Mouse (Mus musculus): ENCODE measurements around the gene Klhl18. TPM values are rescaled to one million over a fixed set of nuclear protein-coding genes. Genes with fewer than 3 reads are reported as not detected.

Gene Klhl18
- polyA plus RNA-seq, 1 experiment from 2014 or later, result 4.5 TPM

DNA sequence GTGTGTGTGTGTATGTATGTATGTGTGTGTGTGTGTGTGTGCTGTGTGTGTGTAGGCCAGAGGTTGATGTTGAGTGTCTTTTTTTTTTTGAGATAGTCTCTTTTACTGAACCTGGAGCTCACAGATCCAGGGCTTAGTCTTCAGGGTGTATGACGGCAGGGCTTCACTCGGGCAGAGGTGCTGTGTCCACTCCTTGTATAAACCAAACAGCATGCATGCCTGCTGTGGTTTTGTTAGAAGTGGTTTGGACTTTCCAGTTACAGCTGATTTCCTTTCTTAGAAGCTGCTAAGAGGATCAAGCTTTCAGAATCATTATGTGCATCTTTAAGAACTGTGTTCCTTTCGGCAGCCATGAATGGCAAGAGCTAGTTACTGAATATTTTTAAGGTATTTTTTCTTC lies 18.6 kb downstream of the Klhl18 start:
- H3K36me3 ChIP-seq (ENCODE audit: insufficient read depth, low read length), result no peaks in the 10 kb centered on the region
- no peaks in the 10 kb centered on the region for H3K27me3 ChIP-seq (replicated peaks; ENCODE audit: insufficient read depth, low read length)
- H3K4me2 ChIP-seq (replicated peaks; ENCODE audit: low read depth, low read length), result no peak overlapping the region
- no peak for DNase-seq (ENCODE audit: low spot score)
- H3K27ac ChIP-seq (ENCODE audit: low read length), result no peak overlapping the region
- 85% methylated on average over 3 of the region's 3 CpGs for WGBS
- no peak for ATAC-seq
- no peak overlapping the region for H3K9ac ChIP-seq (replicated peaks; ENCODE audit: low read depth)
- no peaks in the 10 kb centered on the region for H3K4me1 ChIP-seq (ENCODE audit: insufficient read depth, low read depth, low read length)
- H3K9me3 ChIP-seq (ENCODE audit: low read length), result no peaks in the 10 kb centered on the region
- H3K4me3 ChIP-seq (ENCODE audit: low read depth, low read length), result no peak overlapping the region
- TF ChIP-seq CTCF (IDR thresholded peaks at IDR 0.05) (no peak), EP300 (IDR thresholded peaks at IDR 0.05) (no peak)

- H3K27me3 ChIP-seq (replicated peaks; ENCODE audit: insufficient read depth, low read length), result no peaks in the 10 kb centered on the region
- no peak for ATAC-seq
- H3K4me1 ChIP-seq (ENCODE audit: insufficient read depth, low read depth, low read length), result no peaks in the 10 kb centered on the region
- no peaks in the 10 kb centered on the region for H3K9me3 ChIP-seq (ENCODE audit: low read length)
- H3K27ac ChIP-seq (ENCODE audit: low read length), result no peak overlapping the region
- H3K4me3 ChIP-seq (ENCODE audit: low read depth, low read length), result no peak overlapping the region
- H3K4me2 ChIP-seq (replicated peaks; ENCODE audit: low read depth, low read length), result no peak overlapping the region
- WGBS, result 67% methylated on average over 3 of the region's 3 CpGs
- H3K36me3 ChIP-seq (ENCODE audit: insufficient read depth, low read length), result no peaks in the 10 kb centered on the region
- no peak for TF ChIP-seq EP300 (IDR thresholded peaks at IDR 0.05)
- TF ChIP-seq CTCF (IDR thresholded peaks at IDR 0.05), result no peak
- DNase-seq (ENCODE audit: low spot score), result no peak
- H3K9ac ChIP-seq (replicated peaks; ENCODE audit: low read depth), result no peak overlapping the region
Measured at GRCm38 (mm10) chr9:110452523-110452922, 24.0 kb downstream of the Klhl18 start.

GRCm38 (mm10) chr9:110448857-110449617 lies 27.5 kb downstream of the Klhl18 start:
- H3K27ac ChIP-seq (ENCODE audit: low read length), result no peak overlapping the region
- 25% methylated on average over 11 of the region's 11 CpGs for WGBS
- H3K36me3 ChIP-seq (ENCODE audit: insufficient read depth, low read length), result no peaks in the 10 kb centered on the region
- H3K4me3 ChIP-seq (ENCODE audit: low read depth, low read length), result no peak overlapping the region
- no peak overlapping the region for H3K4me2 ChIP-seq (replicated peaks; ENCODE audit: low read depth, low read length)
- H3K27me3 ChIP-seq (replicated peaks; ENCODE audit: insufficient read depth, low read length), result no peaks in the 10 kb centered on the region
- peak; percentile 81 for ATAC-seq
- TF ChIP-seq EP300 (IDR thresholded peaks at IDR 0.05) (no peak), CTCF (IDR thresholded peaks at IDR 0.05) (peak; percentile 91)
- DNase-seq (ENCODE audit: low spot score), result peak; percentile 89
- H3K4me1 ChIP-seq (ENCODE audit: insufficient read depth, low read depth, low read length), result no peaks in the 10 kb centered on the region
- H3K9me3 ChIP-seq (ENCODE audit: low read length), result no peaks in the 10 kb centered on the region
- H3K9ac ChIP-seq (replicated peaks; ENCODE audit: low read depth), result no peak overlapping the region

- Histone ChIP-seq H3K9ac (replicated peaks; ENCODE audit: low read depth) (no peak overlapping the region), H3K27me3 (replicated peaks; ENCODE audit: insufficient read depth, low read length) (no peaks in the 10 kb centered on the region), H3K4me1 (ENCODE audit: insufficient read depth, low read depth, low read length) (no peaks in the 10 kb centered on the region), H3K4me2 (replicated peaks; ENCODE audit: low read depth, low read length) (no peak overlapping the region), H3K4me3 (ENCODE audit: low read depth, low read length) (no peak overlapping the region), H3K9me3 (ENCODE audit: low read length) (no peaks in the 10 kb centered on the region), H3K36me3 (ENCODE audit: insufficient read depth, low read length) (no peaks in the 10 kb centered on the region), H3K27ac (ENCODE audit: low read length) (no peak overlapping the region)
- DNase-seq (ENCODE audit: low spot score) (no peak), ATAC-seq (no peak)
- 79% methylated on average over 15 of the region's 15 CpGs for WGBS
- TF ChIP-seq CTCF (IDR thresholded peaks at IDR 0.05) (no peak), EP300 (IDR thresholded peaks at IDR 0.05) (no peak)
Measured at GRCm38 (mm10) chr9:110448356-110448755, 28.1 kb downstream of the Klhl18 start.

GRCm38 (mm10) chr9:110440559-110440958 lies 35.9 kb downstream of the Klhl18 start:
- Histone ChIP-seq H3K4me3 (ENCODE audit: low read depth, low read length) (no peak overlapping the region), H3K9me3 (ENCODE audit: low read length) (no peaks in the 10 kb centered on the region), H3K4me1 (ENCODE audit: insufficient read depth, low read depth, low read length) (no peaks in the 10 kb centered on the region), H3K36me3 (ENCODE audit: insufficient read depth, low read length) (peaks cover 4% of the 10 kb centered on the region; the same call in 1 of the 2 replicates), H3K27ac (ENCODE audit: low read length) (no peak overlapping the region), H3K4me2 (replicated peaks; ENCODE audit: low read depth, low read length) (no peak overlapping the region), H3K9ac (replicated peaks; ENCODE audit: low read depth) (no peak overlapping the region), H3K27me3 (replicated peaks; ENCODE audit: insufficient read depth, low read length) (no peaks in the 10 kb centered on the region)
- DNase-seq (ENCODE audit: low spot score) (peak; percentile 7), ATAC-seq (no peak; the same call in 1 of the 2 replicates)
- WGBS, result 89% methylated on average over 6 of the region's 6 CpGs
- TF ChIP-seq CTCF (IDR thresholded peaks at IDR 0.05) (no peak), EP300 (IDR thresholded peaks at IDR 0.05) (no peak)

- H3K4me3 ChIP-seq (ENCODE audit: low read depth, low read length), result no peak overlapping the region
- peaks cover 9% of the 10 kb centered on the region; the same call in 1 of the 2 replicates for H3K36me3 ChIP-seq (ENCODE audit: insufficient read depth, low read length)
- peak; percentile 10 for DNase-seq (ENCODE audit: low spot score)
- no peak overlapping the region for H3K4me2 ChIP-seq (replicated peaks; ENCODE audit: low read depth, low read length)
- H3K27ac ChIP-seq (ENCODE audit: low read length), result no peak overlapping the region
- no peaks in the 10 kb centered on the region for H3K4me1 ChIP-seq (ENCODE audit: insufficient read depth, low read depth, low read length)
- ATAC-seq, result peak; percentile 78
- TF ChIP-seq CTCF (IDR thresholded peaks at IDR 0.05) (peak; percentile 35; the same call in 1 of the 2 replicates), EP300 (IDR thresholded peaks at IDR 0.05) (no peak)
- WGBS, result 50% methylated on average over 4 of the region's 5 CpGs
- H3K9me3 ChIP-seq (ENCODE audit: low read length), result no peaks in the 10 kb centered on the region
- H3K9ac ChIP-seq (replicated peaks; ENCODE audit: low read depth), result no peak overlapping the region
- no peaks in the 10 kb centered on the region for H3K27me3 ChIP-seq (replicated peaks; ENCODE audit: insufficient read depth, low read length)
Measured at GRCm38 (mm10) chr9:110440049-110440448, 36.4 kb downstream of the Klhl18 start.

Data from lung, postnatal 0 days (tissue).